7 mouse cellular contexts compared by ENCODE assay signal in genomic region chrX:13241426-13242319, GRCm38 (mm10). TPM values are rescaled to one million over a fixed set of nuclear protein-coding genes. Genes with fewer than 3 reads are reported as not detected.
A peak's percentile ranks its signal among the peaks of the same experiment; 100 is the strongest.
DNase-seq lines count a peak whose midpoint lies in the region; ATAC-seq and TF ChIP-seq lines count a peak whose summit lies in the region.

No protein-coding gene starts in this region.

- no peaks in the 10 kb centered on the region for H3K79me3 ChIP-seq in C2C12 (ENCODE audit: low read depth)

- H3K9ac ChIP-seq in heart, embryonic 15.5 days, result peak overlapping the region; percentile 53
- peak overlapping the region; percentile 59 for H3K9ac ChIP-seq in midbrain, embryonic 12.5 days (replicated peaks)

- no peaks in the 10 kb centered on the region for H3K27me3 ChIP-seq in C2C12 (ENCODE audit: control insufficient read depth, insufficient read depth, insufficient read length)
- peaks cover 40% of the 10 kb centered on the region for H3K27me3 ChIP-seq in heart, embryonic 15.5 days
- H3K27me3 ChIP-seq in midbrain, embryonic 12.5 days, result peaks cover 31% of the 10 kb centered on the region

- no peaks in the 10 kb centered on the region for H3K36me3 ChIP-seq in C2C12 (ENCODE audit: control insufficient read depth, insufficient read depth)
- H3K36me3 ChIP-seq in heart, embryonic 15.5 days, result no peaks in the 10 kb centered on the region
- H3K36me3 ChIP-seq in midbrain, embryonic 12.5 days, result no peaks in the 10 kb centered on the region

- DNase-seq in ES-CJ7 (ENCODE audit: low read depth, low spot score), result peak; percentile 35
- peak; percentile 38 to 45 for DNase-seq in cerebellum, postnatal 36 days
- DNase-seq in kidney, postnatal 25 days, result peak; percentile 48 to 74
- DNase-seq in thymus, postnatal 25 days, result peak; percentile 62

- H3K27ac ChIP-seq in heart, embryonic 15.5 days, result peak overlapping the region; percentile 93
- peak overlapping the region; percentile 96 for H3K27ac ChIP-seq in midbrain, embryonic 12.5 days (replicated peaks)

- no peak for TF ChIP-seq CTCF in C2C12 (IDR thresholded peaks at IDR 0.05; ENCODE audit: control insufficient read depth, insufficient read depth, insufficient read length)

- no peak overlapping the region for H3K4me3 ChIP-seq in C2C12 (ENCODE audit: insufficient read depth, poor library complexity, severe bottlenecking)
- peak overlapping the region; percentile 44 for H3K4me3 ChIP-seq in heart, embryonic 15.5 days
- peak overlapping the region; percentile 36 for H3K4me3 ChIP-seq in midbrain, embryonic 12.5 days

- 11% methylated on average over 21 of the region's 21 CpGs for WGBS in heart, embryonic 15.5 days
- 18% methylated on average over 21 of the region's 21 CpGs for WGBS in midbrain, embryonic 12.5 days

- H3K9me3 ChIP-seq in heart, embryonic 15.5 days (replicated peaks), result no peaks in the 10 kb centered on the region
- no peaks in the 10 kb centered on the region for H3K9me3 ChIP-seq in midbrain, embryonic 12.5 days

- H3K4me1 ChIP-seq in heart, embryonic 15.5 days (replicated peaks), result peaks cover 2% of the 10 kb centered on the region; the same call in 1 of the 2 replicates
- H3K4me1 ChIP-seq in midbrain, embryonic 12.5 days, result peaks cover 13% of the 10 kb centered on the region

- H3ac ChIP-seq in C2C12 (ENCODE audit: control insufficient read depth, insufficient read length, low read depth), result peak overlapping the region; percentile 35

- H3K4me2 ChIP-seq in heart, embryonic 15.5 days, result peak overlapping the region; percentile 64
- peak overlapping the region; percentile 57 for H3K4me2 ChIP-seq in midbrain, embryonic 12.5 days (replicated peaks)

- no peak for ATAC-seq in heart, embryonic 15.5 days (replicated peaks; ENCODE audit: insufficient number of reproducible peaks, insufficient read depth, low FRiP score, low read depth)
- ATAC-seq in midbrain, embryonic 12.5 days (ENCODE audit: low FRiP score, low read depth), result peak; percentile 50

- H3K79me2 ChIP-seq in C2C12 (ENCODE audit: control insufficient read depth, insufficient read depth), result no peaks in the 10 kb centered on the region

TF ChIP-seq in C2C12, 6 proteins besides CTCF, POLR2A, EP300 and RAD21:
- TF ChIP-seq MYOD1 (IDR thresholded peaks at IDR 0.05; ENCODE audit: control insufficient read depth, insufficient read length, low read depth), result no peak
- no peak for TF ChIP-seq MAX (IDR thresholded peaks at IDR 0.05)
- TF ChIP-seq USF1 (IDR thresholded peaks at IDR 0.05; ENCODE audit: low read depth), result no peak
- TF ChIP-seq MYOG (IDR thresholded peaks at IDR 0.05; ENCODE audit: control insufficient read depth, extremely low read depth, insufficient read length), result no peak
- TF ChIP-seq FOSL1 (IDR thresholded peaks at IDR 0.05; ENCODE audit: insufficient read depth, low read length, poor library complexity, severe bottlenecking), result no peak
- TF ChIP-seq CEBPB (IDR thresholded peaks at IDR 0.05; ENCODE audit: low read depth), result no peak

RNA-seq across cellular contexts. Expression of gene Ddx3x, which starts 39.1 kb away (rescaled TPM):
- 63.1 TPM for polyA plus RNA-seq in C2C12 (2012; fragmentation: generic; extraction: Trizol)
- 68.6 and 79.6 TPM in 2 replicates for polyA plus RNA-seq in heart, embryonic 15.5 days (2015; fragmentation: Nextera tagmentation; extraction: Ambion mirVana)
- 175 and 179 TPM in 2 replicates for polyA plus RNA-seq in midbrain, embryonic 12.5 days (2016; fragmentation: Nextera tagmentation; extraction: Ambion mirVana)
